Mouse (Mus musculus): ENCODE measurements around the gene Trim33.

DNA sequence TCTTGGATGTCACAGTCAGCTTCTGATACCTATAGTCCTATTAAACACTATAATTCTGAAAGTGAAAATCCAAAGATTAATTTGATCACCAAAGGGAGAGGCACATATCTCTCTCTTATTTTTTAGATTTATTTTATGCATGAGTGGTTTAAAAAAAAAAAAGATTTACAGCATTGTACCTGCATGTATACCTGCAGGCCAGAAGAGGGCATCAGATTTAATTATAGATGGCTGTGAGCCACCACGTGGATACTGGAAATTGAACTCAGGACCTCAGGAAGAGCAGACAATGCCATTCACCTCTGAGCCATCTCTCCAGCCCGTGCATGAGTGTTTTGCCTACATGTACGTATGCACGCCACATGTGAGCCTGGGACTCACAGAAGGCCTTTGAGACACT, 46.7 kb upstream of the Trim33 start:
- no peak for TF ChIP-seq CTCF (IDR thresholded peaks at IDR 0.05; ENCODE audit: low read depth)
- no peak for TF ChIP-seq EP300 (IDR thresholded peaks at IDR 0.05; ENCODE audit: low read depth)
